Comparison of ENCODE assay signal across 13 mouse cellular contexts in genomic region chr17:28033046-28033580, GRCm38 (mm10). TPM values are rescaled to one million over a fixed set of nuclear protein-coding genes. Genes with fewer than 3 reads are reported as not detected.
DNase-seq lines count a peak whose midpoint lies in the region; ATAC-seq and TF ChIP-seq lines count a peak whose summit lies in the region.
"Had no signal": no experiment of that assay in that cellular context is flagged by ENCODE, and none has a peak within 500 bp of the region (broad histone marks: within the 10 kb centered on the region; RNA-seq: fewer than 3 reads in every experiment).

No protein-coding gene starts in this region.

- no peak for DNase-seq in left cerebral cortex, adult 2 months (ENCODE audit: extremely low spot score in 1 of 2, low spot score in 2 of 2)
- DNase-seq in left cerebral cortex, adult 18-20 months (ENCODE audit: low spot score in 2 of 2) = no peak
- no peak for DNase-seq in embryonic facial prominence, embryonic 10.5 days (ENCODE audit: low spot score)
- no peak for DNase-seq in hindbrain, embryonic 10.5 days (ENCODE audit: low spot score)
- no peak for DNase-seq in cerebellum, adult 8-10 months
- DNase-seq in cerebellum, adult 11-12 months = no peak
- DNase-seq in right cerebral cortex, postnatal 36 days (ENCODE audit: low spot score in 2 of 2) = no peak
- DNase-seq: heart, adult 2 months; kidney, postnatal 36 days; liver, embryonic 13.5 days; thymus, adult 18-20 months had no signal

- TF ChIP-seq CTCF in left cerebral cortex, adult 2 months (IDR thresholded peaks at IDR 0.05) = no peak

- H3K4me3 ChIP-seq in left cerebral cortex, adult 2 months = no peak overlapping the region
- H3K4me3 ChIP-seq in embryonic facial prominence, embryonic 10.5 days = no peak overlapping the region
- H3K4me3 ChIP-seq in hindbrain, embryonic 10.5 days = no peak overlapping the region
- no peak overlapping the region for H3K4me3 ChIP-seq in midbrain, embryonic 15.5 days
- H3K4me3 ChIP-seq: heart, adult 2 months; liver, embryonic 13.5 days had no signal

- H3K4me1 ChIP-seq in embryonic facial prominence, embryonic 10.5 days = peaks cover 58% of the 10 kb centered on the region
- peaks cover 75% of the 10 kb centered on the region for H3K4me1 ChIP-seq in hindbrain, embryonic 10.5 days (replicated peaks)
- H3K4me1 ChIP-seq in midbrain, embryonic 15.5 days = peaks cover 32% of the 10 kb centered on the region

- intact Hi-C loops in left cerebral cortex, adult 2 months (cut with DNase I) = no loop called here

- no peak for ATAC-seq in midbrain, embryonic 15.5 days (replicated peaks)

- H3K27ac ChIP-seq in left cerebral cortex, adult 2 months = peak overlapping the region; percentile 79
- H3K27ac ChIP-seq in embryonic facial prominence, embryonic 10.5 days (replicated peaks) = peak overlapping the region; percentile 74
- H3K27ac ChIP-seq in hindbrain, embryonic 10.5 days = peak overlapping the region; percentile 87
- peak overlapping the region; percentile 61; the same call in 1 of the 2 replicates for H3K27ac ChIP-seq in midbrain, embryonic 15.5 days
- H3K27ac ChIP-seq: liver, embryonic 13.5 days had no signal

- no peaks in the 10 kb centered on the region for H3K9me3 ChIP-seq in embryonic facial prominence, embryonic 10.5 days
- H3K9me3 ChIP-seq in hindbrain, embryonic 10.5 days = no peaks in the 10 kb centered on the region
- H3K9me3 ChIP-seq in midbrain, embryonic 15.5 days = no peaks in the 10 kb centered on the region
- H3K9me3 ChIP-seq: liver, embryonic 13.5 days had no signal

- no peaks in the 10 kb centered on the region for H3K27me3 ChIP-seq in embryonic facial prominence, embryonic 10.5 days (replicated peaks; ENCODE audit: low read depth, poor library complexity, severe bottlenecking)
- no peaks in the 10 kb centered on the region for H3K27me3 ChIP-seq in hindbrain, embryonic 10.5 days (ENCODE audit: insufficient read depth, poor library complexity, severe bottlenecking)
- H3K27me3 ChIP-seq in midbrain, embryonic 15.5 days (replicated peaks) = no peaks in the 10 kb centered on the region
- H3K27me3 ChIP-seq: liver, embryonic 13.5 days had no signal

- no peak overlapping the region for H3K4me2 ChIP-seq in midbrain, embryonic 15.5 days
- H3K4me2 ChIP-seq: liver, embryonic 13.5 days had no signal

- 29% methylated on average over 3 of the region's 3 CpGs for WGBS in embryonic facial prominence, embryonic 10.5 days
- 40% methylated on average over 3 of the region's 3 CpGs for WGBS in hindbrain, embryonic 10.5 days
- WGBS in midbrain, embryonic 15.5 days = 9% methylated on average over 3 of the region's 3 CpGs

- H3K36me3 ChIP-seq in embryonic facial prominence, embryonic 10.5 days (replicated peaks) = peaks cover 7% of the 10 kb centered on the region
- H3K36me3 ChIP-seq in hindbrain, embryonic 10.5 days = peaks cover 7% of the 10 kb centered on the region
- no peaks in the 10 kb centered on the region for H3K36me3 ChIP-seq in midbrain, embryonic 15.5 days (replicated peaks)

- H3K9ac ChIP-seq in midbrain, embryonic 15.5 days = no peak overlapping the region
- H3K9ac ChIP-seq: liver, embryonic 13.5 days had no signal

RNA-seq across cellular contexts. Expression of gene Tcp11, which starts 47.3 kb away (rescaled TPM):
- total RNA-seq in left cerebral cortex, adult 2 months (2021) = under 1 TPM; 0.61 to 0.88 TPM
- total RNA-seq in left cerebral cortex, adult 18-20 months (2021) = 1 to 10 TPM in 1 of 2 experiments, under 1 TPM in 1; 0.68 to 1.1 TPM
- 0.54 and 0.83 TPM in 2 replicates for polyA plus RNA-seq in embryonic facial prominence, embryonic 10.5 days (2016; fragmentation: Nextera tagmentation; extraction: Ambion mirVana)
- 1.1 and 2.8 TPM in 2 replicates for polyA plus RNA-seq in hindbrain, embryonic 10.5 days (2016; fragmentation: Nextera tagmentation; extraction: Ambion mirVana)
- polyA plus RNA-seq in midbrain, embryonic 15.5 days (2015; fragmentation: Nextera tagmentation; extraction: Ambion mirVana) = 1.9 and 2.2 TPM in 2 replicates
- total RNA-seq: heart, adult 2 months had no signal
- polyA plus RNA-seq: C2C12 had no signal
